Mouse (Mus musculus) adrenal gland, postnatal 4 days (tissue): Measurements from ENCODE around the gene Cenpe. TPM values are rescaled to one million over a fixed set of nuclear protein-coding genes. Genes with fewer than 3 reads are reported as not detected.
"Not testable (repeated sequence)": the region's sequence is repeated elsewhere in the genome, so short reads cannot be mapped to it uniquely, and the experiment has no call there.

Source experiments
- DNase-seq, 2 experiments: peaks; one replicate each; pipeline ENCODE4 v3.0.0; 2021 to 2022; ENCODE audit warnings: low spot score in 2 of 2, mixed read lengths in 2 of 2
- long read RNA-seq, 2 experiments: library from polyadenylated mRNA; stranded (forward); transcript quantifications; one replicate each; pipeline ENCODE4 v2.0.0; 2021
- total RNA-seq, 2 experiments: library from RNA; stranded (reverse); gene quantifications; 2 replicates each; pipeline ENCODE4 v1.2.3; 2021

The Cenpe gene
- total RNA-seq: 10 to 100 TPM; 11.9 to 16.7 TPM
- long read RNA-seq, experiment 1, partial matches to known transcripts: 0 of 1 reads
- long read RNA-seq, experiment 1, other reads (novel, unspliced or antisense): 1 of 1 reads
- long read RNA-seq, experiment 2, partial matches to known transcripts: 10 of 12 reads
- long read RNA-seq, experiment 2, other reads (novel, unspliced or antisense): 2 of 12 reads

GRCm38 (mm10) chr3:135211805-135212657, at the start of gene Cenpe:
Gene Cenpe (plus strand): TSS chr3:135212537.
- peak; percentile 78 for DNase-seq

- no peak for DNase-seq
Observed at GRCm38 (mm10) chr3:135171898-135172446, 40.4 kb upstream of the Cenpe start.

- DNase-seq: no peak
Observed at GRCm38 (mm10) chr3:135191861-135192260, 20.5 kb upstream of the Cenpe start.

GRCm38 (mm10) chr3:135198051-135198450, 14.3 kb upstream of the Cenpe start:
- DNase-seq: not testable (repeated sequence)

GRCm38 (mm10) chr3:135200409-135201303, 11.7 kb upstream of the Cenpe start:
- no peak for DNase-seq

GRCm38 (mm10) chr3:135206621-135207020, 5.7 kb upstream of the Cenpe start:
- DNase-seq: peak in 1 of 2 experiments; percentile 20

- no peak for DNase-seq
Observed at GRCm38 (mm10) chr3:135212658-135213350, 467 bp downstream of the Cenpe start.

GRCm38 (mm10) chr3:135232058-135232457, 19.7 kb downstream of the Cenpe start:
- no peak for DNase-seq

- no peak for DNase-seq
Observed at GRCm38 (mm10) chr3:135232462-135232861, 20.1 kb downstream of the Cenpe start.

- DNase-seq: no peak
Observed at GRCm38 (mm10) chr3:135245733-135246132, 33.4 kb downstream of the Cenpe start.

GRCm38 (mm10) chr3:135246828-135247227, 34.5 kb downstream of the Cenpe start:
- no peak for DNase-seq

GRCm38 (mm10) chr3:135249104-135249503, 36.8 kb downstream of the Cenpe start:
- no peak for DNase-seq

GRCm38 (mm10) chr3:135251825-135252224, 39.5 kb downstream of the Cenpe start:
- no peak for DNase-seq

GRCm38 (mm10) chr3:135254784-135255183, 42.4 kb downstream of the Cenpe start:
- DNase-seq: no peak

GRCm38 (mm10) chr3:135258919-135259318, 46.6 kb downstream of the Cenpe start:
- DNase-seq: no peak

GRCm38 (mm10) chr3:135260233-135260632, 47.9 kb downstream of the Cenpe start:
- DNase-seq: no peak

- DNase-seq: no peak
Observed at GRCm38 (mm10) chr3:135268616-135269015, 56.3 kb downstream of the Cenpe start.

GRCm38 (mm10) chr3:135269391-135269990, 57.2 kb downstream of the Cenpe start:
- no peak for DNase-seq

GRCm38 (mm10) chr3:135272627-135273026, 60.3 kb downstream of the Cenpe start:
- no peak for DNase-seq

GRCm38 (mm10) chr3:135273047-135273446, 60.7 kb downstream of the Cenpe start:
- DNase-seq: no peak
